Mouse (Mus musculus): ENCODE measurements around the gene Fcgrt.

DNA sequence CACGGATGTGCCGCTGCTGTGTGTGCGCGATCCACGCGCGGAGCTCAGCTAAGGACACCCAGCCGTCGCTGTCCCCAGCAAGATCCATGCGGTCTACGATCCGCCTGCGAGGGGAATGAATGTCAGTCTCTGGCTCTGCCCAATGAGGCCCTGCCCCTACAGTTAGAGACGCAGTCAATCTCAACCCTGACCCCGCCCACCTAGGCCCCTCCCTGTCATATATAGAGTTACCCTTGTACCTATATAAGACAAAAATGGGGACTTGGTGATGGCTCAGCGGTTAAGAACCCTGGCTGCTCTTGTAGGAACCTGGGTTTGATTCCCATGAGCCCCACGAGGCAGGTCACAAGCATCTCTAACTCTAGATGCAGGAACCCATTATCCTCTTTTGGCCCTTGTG is 15.1 kb downstream of the Fcgrt start:
- no peak for TF ChIP-seq CTCF (IDR thresholded peaks at IDR 0.05; ENCODE audit: insufficient read depth, low read depth, low read length)
- TF ChIP-seq POLR2A (IDR thresholded peaks at IDR 0.05; ENCODE audit: insufficient read depth, low read depth, low read length): no peak
